Mouse (Mus musculus) cortical plate, adult 2 months (tissue): ENCODE results near the gene Tet2.
"Not testable (repeated sequence)": the region's sequence is repeated elsewhere in the genome, so short reads cannot be mapped to it uniquely, and the experiment has no call there.

Experiments
- CTCF ChIP-seq: fragments of 200-500 bp; IDR thresholded peaks from 2 replicates; pipeline ENCODE4 v1.5.1; 2011; ENCODE audit warnings: mild to moderate bottlenecking, control low read depth, low read length; ENCODE audit not compliant: insufficient read depth; ENCODE audit errors: extremely low read depth
- POLR2A ChIP-seq: fragments of 200-500 bp; IDR thresholded peaks from 2 replicates; pipeline ENCODE4 v1.6.1; 2011; ENCODE audit warnings: mild to moderate bottlenecking, low read length, control low read depth; ENCODE audit not compliant: insufficient read depth; ENCODE audit errors: extremely low read depth

DNA sequence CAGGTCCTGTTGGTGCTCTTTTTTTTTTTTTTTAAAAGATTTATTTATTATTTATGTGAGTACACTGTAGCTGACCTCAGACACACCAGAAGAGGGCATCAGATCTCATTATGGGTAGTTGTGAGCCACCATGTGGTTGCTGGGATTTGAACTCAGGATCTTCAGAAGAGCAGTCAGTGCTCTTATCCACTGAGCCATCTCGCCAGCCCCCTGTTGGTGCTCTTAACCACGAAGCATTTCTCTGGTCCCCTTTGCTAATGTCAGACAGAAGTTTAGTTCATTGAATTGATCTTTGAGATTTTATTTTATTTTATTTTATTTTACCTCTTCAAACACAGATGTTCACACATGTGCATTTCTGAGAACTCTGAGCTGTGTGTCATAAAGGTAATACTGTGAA is 48.1 kb upstream of the Tet2 start:
- TF ChIP-seq CTCF, POLR2A: not testable (repeated sequence)
